Mouse (Mus musculus) activated CD4-positive, CD25-positive, alpha-beta regulatory T cell (primary cell): ENCODE measurements around the gene Ncl. TPM values are rescaled to one million over a fixed set of nuclear protein-coding genes. Genes with fewer than 3 reads are reported as not detected.

ENCODE experiments used
- polyA plus RNA-seq, 2 experiments: library from polyadenylated mRNA; unstranded; fragments of 100-300 nt; shearing (Covaris generic); gene quantifications; one replicate each; pipeline ENCODE4 v1.2.1; 2017

Ncl gene
- 100 to 1,000 TPM; 395 to 527 TPM for polyA plus RNA-seq

DNA sequence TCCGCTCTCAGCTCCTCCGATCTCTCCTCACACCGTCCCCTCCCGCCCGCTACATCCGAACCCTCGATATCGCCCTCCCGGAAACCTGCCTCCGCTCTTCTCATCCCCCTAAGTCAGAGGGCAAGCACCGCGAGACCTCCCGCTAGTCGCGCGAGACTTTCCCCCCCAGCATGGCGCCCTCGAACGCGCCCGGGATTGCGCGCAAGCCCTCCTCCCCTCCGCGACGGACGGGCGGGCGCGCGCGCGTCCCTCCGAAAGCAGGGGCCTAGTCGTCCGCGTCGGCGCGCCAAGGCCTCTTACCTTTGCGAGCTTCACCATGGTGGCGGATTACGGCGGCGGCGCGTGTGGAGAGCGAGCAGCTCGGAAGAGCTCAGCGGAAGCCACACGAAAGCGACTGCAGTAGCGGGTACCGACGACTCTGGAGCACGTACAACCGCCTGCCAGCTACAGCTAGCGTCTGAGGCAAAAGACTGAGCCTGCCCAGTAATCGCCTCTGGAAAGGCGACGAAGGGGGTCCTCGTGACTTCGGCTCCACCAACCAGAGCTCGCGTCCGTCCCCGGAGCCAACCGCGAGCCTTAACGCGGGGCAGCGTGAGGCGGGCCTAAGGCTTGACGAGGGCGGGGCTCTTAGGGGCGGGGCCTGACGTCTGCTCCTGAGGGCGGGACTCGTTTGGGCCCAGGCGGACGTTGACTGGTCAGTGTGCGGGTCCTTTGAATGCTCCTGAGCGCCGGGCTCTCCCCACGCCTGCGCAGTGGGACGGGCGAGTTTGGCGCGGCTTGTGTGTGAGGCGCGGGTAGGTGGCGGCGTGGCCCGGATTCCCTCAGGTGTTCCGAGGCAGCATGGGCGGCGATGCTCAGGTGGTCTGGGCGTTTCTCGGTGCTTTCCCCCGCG is at the start of gene Ncl:
TSS of gene Ncl (minus strand) at position 495 of the 892 bp plus-strand sequence.

DNA sequence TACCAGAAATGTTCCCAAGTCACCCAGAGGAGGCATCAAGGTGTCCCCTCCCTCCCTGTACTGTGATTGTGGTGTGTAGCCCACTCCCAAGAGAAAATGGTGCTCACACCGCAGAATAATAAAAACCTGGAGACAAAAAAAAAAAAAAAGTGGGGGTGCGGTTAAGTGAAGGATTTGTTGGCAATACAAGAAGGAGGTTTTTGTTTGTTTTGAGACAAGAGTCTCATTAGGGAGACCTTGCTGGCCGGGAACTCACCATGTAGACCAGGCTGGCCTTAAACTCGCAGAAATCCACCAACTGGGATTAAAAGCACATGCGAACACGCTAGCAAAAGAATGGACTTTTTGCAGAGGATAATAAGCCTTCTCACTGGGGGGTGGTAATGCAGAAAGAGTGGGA is 56.7 kb downstream of the Ncl start, which contains the start of gene B3gnt7:
TSS of gene B3gnt7 (plus strand) at position 301 of the 400 bp plus-strand sequence.

Other genes starting within 250 kb of the Ncl start
- under 1 TPM; 0.42 to 0.70 TPM for gene Htr2b, start 247.4 kb downstream of the Ncl start, polyA plus RNA-seq
- not detected for gene Gm21972, start 225.8 kb downstream of the Ncl start, polyA plus RNA-seq
- 10 to 100 TPM in 1 of 2 experiments, 1 to 10 TPM in 1; 5.1 to 10.5 TPM for gene Armc9, start 204.6 kb downstream of the Ncl start, polyA plus RNA-seq
- gene B3gnt7, start 56.6 kb downstream of the Ncl start, polyA plus RNA-seq: under 1 TPM; 0.07 to 0.18 TPM
- 1 to 10 TPM; 4.6 to 6.0 TPM for gene Nmur1, start 66.8 kb upstream of the Ncl start, polyA plus RNA-seq
- not detected for gene Tex44, start 66.9 kb upstream of the Ncl start, polyA plus RNA-seq
- 1,000 to 10,000 TPM; 1,702 to 1,935 TPM for gene Ptma, start 167.3 kb upstream of the Ncl start, polyA plus RNA-seq
- gene Pde6d, start 223.2 kb upstream of the Ncl start, polyA plus RNA-seq: 10 to 100 TPM; 49.3 to 57.7 TPM
- gene Cops7b, start 223.5 kb upstream of the Ncl start, polyA plus RNA-seq: 10 to 100 TPM; 26.6 to 26.8 TPM